Mouse (Mus musculus) lung, postnatal 0 days (tissue): ENCODE results near the gene Armc5.

Experiments
- CTCF ChIP-seq: IDR thresholded peaks from 2 replicates; pipeline ENCODE4 v1.5.1; 2016; ENCODE audit warnings: antibody characterized with exemption, mild to moderate bottlenecking
- EP300 ChIP-seq: IDR thresholded peaks from 2 replicates; pipeline ENCODE4 v1.6.1; 2016; ENCODE audit warnings: antibody characterized with exemption, mild to moderate bottlenecking, control low read depth

DNA sequence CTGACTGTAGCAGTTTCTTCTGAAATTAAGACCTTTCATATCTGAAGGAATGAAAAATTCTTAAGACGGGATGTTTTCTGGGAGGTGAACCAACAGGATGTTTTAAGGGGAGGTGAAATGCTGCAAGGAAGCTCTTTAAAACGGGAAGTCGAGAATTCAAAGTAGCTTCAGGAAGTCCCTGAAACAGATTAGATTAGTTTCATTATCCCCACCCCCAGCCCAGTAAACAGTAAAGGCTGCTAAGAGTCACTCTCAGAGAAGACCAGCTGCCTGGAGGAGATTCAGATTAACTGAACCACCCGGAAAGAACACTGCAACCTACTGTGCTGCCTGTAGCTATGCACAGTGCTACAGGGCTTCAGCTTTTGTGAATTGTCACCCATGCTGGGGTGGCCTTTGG lies 17.2 kb upstream of the Armc5 start:
- TF ChIP-seq CTCF (no peak), EP300 (no peak)
